Mouse (Mus musculus): ENCODE measurements around the gene Gatb. TPM values are rescaled to one million over a fixed set of nuclear protein-coding genes. Genes with fewer than 3 reads are reported as not detected.

Gatb gene
- polyA plus RNA-seq, 1 experiment from 2014 or later: 20.0 TPM

DNA sequence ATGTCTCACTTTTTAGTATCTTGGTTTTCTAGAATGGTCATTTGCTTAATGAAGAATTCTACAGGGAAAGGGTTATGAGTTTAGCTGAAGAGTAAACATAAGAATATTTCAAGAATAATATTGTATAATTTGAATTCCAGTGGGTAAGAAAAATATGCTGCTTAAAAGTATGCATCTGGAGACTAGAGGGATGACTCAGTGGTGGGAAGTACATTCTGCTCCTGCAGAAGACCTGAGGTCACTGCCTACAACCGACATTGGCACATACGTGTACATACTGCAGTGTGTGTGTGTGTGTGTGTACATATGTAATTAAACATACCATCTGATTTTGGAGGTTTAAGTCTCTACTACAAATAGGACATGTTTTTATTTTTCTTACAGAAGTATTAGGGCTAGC is 61.7 kb downstream of the Gatb start:
- WGBS: 92% methylated on average over 2 of the region's 2 CpGs
- Histone ChIP-seq H3K4me2 (replicated peaks) (no peak overlapping the region), H3K36me3 (no peaks in the 10 kb centered on the region), H3K9ac (replicated peaks) (no peak overlapping the region), H3K27ac (replicated peaks) (no peak overlapping the region), H3K4me3 (no peak overlapping the region), H3K9me3 (no peaks in the 10 kb centered on the region), H3K4me1 (peaks cover 10% of the 10 kb centered on the region), H3K27me3 (no peaks in the 10 kb centered on the region)
- ATAC-seq (replicated peaks): no peak

DNA sequence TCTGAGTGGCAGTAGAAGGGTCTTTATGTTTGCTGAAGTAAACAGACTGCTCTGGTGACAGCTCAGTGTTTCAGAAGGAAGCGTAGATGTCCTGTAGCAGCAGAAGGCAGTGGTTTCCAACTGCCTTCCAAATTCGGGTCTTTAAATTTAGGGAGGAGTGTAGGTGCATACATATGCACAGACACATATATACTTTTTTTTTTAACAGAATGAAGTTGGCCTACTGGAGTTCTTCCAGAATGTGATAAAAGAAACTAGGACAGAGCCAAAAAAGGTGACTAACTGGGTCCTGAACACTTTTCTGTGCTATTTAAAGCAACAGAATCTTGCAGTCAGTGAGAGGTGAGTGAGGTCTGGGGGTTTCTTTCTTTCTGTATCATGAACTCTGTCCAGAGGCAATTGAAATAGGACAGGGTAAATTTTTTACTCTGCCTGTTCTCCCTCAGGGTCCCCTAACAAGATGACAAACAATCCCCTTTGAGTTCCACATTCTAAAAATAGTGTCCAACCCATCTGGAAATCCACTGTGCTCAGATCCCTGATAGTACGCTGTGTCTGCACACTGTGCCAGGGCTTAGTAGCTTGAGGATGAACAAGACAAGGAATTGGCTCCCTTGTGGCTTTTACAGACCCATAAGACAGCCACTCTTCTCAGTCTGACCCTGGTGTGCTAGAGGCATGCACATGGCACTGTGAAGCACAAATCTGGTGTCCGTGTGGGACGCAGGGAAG is 63.0 kb downstream of the Gatb start:
- Histone ChIP-seq H3K9me3 (no peaks in the 10 kb centered on the region), H3K4me2 (replicated peaks) (no peak overlapping the region), H3K27me3 (no peaks in the 10 kb centered on the region), H3K4me3 (no peak overlapping the region), H3K27ac (replicated peaks) (no peak overlapping the region), H3K4me1 (peaks cover 10% of the 10 kb centered on the region), H3K36me3 (no peaks in the 10 kb centered on the region), H3K9ac (replicated peaks) (no peak overlapping the region)
- WGBS: 93% methylated on average over 5 of the region's 5 CpGs
- no peak for ATAC-seq (replicated peaks)

DNA sequence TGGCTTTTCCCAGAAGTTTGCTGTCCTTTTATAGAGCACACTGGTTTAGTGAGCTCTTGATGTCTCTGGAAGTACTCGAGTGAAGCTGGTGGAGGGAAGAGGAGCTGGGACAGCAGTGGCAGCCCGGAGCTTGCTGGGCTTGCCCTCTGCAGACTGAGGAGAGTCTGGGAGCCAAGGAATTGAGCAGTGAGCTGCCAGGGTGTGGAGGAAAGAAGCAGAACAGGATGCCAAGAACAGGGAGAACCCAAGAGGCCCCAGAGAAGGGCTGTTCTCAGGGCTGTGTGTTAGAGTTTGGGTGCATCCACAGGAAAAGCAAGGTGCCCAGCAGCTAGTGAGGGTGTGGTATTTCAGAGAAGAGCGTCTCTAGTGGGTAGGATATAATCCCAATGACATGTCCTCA is 67.8 kb downstream of the Gatb start:
- Histone ChIP-seq H3K4me2 (replicated peaks) (no peak overlapping the region), H3K4me3 (no peak overlapping the region), H3K27me3 (no peaks in the 10 kb centered on the region), H3K9me3 (no peaks in the 10 kb centered on the region), H3K36me3 (no peaks in the 10 kb centered on the region), H3K9ac (replicated peaks) (no peak overlapping the region), H3K4me1 (no peaks in the 10 kb centered on the region), H3K27ac (replicated peaks) (no peak overlapping the region)
- no peak for ATAC-seq (replicated peaks)
- WGBS: 92% methylated on average over 3 of the region's 3 CpGs

DNA sequence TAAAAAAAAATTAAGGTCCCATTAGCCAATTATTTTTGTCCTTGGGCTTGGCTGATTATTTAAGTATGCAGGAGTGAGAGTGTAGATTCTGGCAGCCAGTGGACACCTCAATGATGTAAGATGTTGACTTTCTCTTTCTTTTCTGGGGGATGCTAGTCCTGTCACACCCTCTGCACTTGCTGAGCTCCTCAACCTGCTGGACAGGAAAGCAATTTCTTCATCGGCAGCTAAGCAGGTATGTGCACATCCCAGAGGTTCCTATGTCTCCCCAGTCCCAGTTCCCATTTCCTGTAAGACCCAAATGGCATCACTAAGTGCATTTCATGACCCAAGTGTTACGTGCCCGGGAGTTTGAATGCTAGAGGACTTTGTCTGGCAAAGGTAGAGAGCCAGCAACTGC is 70.9 kb downstream of the Gatb start:
- Histone ChIP-seq H3K27ac (replicated peaks) (no peak overlapping the region), H3K9me3 (no peaks in the 10 kb centered on the region), H3K4me1 (no peaks in the 10 kb centered on the region), H3K4me3 (no peak overlapping the region), H3K27me3 (no peaks in the 10 kb centered on the region), H3K36me3 (no peaks in the 10 kb centered on the region), H3K9ac (replicated peaks) (no peak overlapping the region), H3K4me2 (replicated peaks) (no peak overlapping the region)
- no peak for ATAC-seq (replicated peaks)
- WGBS: 95% methylated on average over 3 of the region's 3 CpGs

DNA sequence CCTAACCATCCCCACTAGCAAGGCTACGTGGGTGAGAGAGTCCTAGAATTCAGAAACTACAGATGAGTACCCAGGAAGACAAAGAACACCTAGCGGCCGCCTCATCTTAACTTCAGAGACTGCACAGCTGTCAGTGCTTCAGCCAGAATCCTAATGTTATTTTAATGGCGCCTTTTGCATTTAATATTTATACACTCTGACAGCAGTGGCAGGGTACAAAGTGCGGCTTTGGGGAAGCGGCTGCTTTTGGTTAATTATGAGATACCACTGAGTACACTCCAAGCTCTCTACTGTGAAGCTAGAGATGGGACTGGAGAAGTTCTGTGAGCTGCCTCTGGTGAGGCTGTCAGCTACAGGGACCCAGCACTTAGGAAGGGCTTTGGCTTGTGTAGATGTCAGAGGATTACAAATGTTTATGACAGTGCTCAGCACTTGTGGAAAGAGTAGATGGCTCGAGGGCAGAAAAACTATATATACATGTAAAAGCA is 71.6 kb downstream of the Gatb start:
- no peak for ATAC-seq (replicated peaks)
- 86% methylated on average over 7 of the region's 7 CpGs for WGBS
- no peak overlapping the region for H3K9ac ChIP-seq (replicated peaks)
- no peaks in the 10 kb centered on the region for H3K4me1 ChIP-seq
- no peaks in the 10 kb centered on the region for H3K9me3 ChIP-seq
- no peak overlapping the region for H3K27ac ChIP-seq (replicated peaks)
- no peaks in the 10 kb centered on the region for H3K27me3 ChIP-seq
- no peaks in the 10 kb centered on the region for H3K36me3 ChIP-seq
- H3K4me3 ChIP-seq: no peak overlapping the region
- H3K4me2 ChIP-seq (replicated peaks): no peak overlapping the region

DNA sequence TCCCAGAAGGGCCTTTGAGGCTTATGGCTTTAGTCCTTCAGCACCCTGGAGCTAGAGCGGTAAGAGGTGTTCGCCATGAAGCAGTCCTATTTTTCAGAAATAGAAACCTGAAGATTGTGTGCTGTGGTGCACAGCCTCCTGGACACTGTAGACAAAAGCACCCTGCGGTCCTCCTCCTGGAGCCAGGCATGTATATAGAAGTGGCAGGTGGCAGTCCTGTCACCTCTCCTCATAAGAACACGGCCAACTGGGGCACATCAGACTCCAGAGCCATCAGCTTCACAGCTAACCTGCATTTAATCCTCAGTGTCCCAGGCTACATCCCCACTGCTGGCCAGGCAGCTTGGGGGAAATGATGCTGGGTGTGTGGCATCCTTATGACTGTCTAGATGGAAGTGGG is 75.3 kb downstream of the Gatb start:
- H3K4me3 ChIP-seq: no peak overlapping the region
- ATAC-seq (replicated peaks): no peak
- WGBS: 86% methylated on average over 4 of the region's 4 CpGs
- no peaks in the 10 kb centered on the region for H3K9me3 ChIP-seq
- no peak overlapping the region for H3K9ac ChIP-seq (replicated peaks)
- peaks cover 6% of the 10 kb centered on the region; the same call in 1 of the 2 replicates for H3K4me1 ChIP-seq
- no peak overlapping the region for H3K4me2 ChIP-seq (replicated peaks)
- H3K27ac ChIP-seq (replicated peaks): no peak overlapping the region
- no peaks in the 10 kb centered on the region for H3K27me3 ChIP-seq
- no peaks in the 10 kb centered on the region for H3K36me3 ChIP-seq

DNA sequence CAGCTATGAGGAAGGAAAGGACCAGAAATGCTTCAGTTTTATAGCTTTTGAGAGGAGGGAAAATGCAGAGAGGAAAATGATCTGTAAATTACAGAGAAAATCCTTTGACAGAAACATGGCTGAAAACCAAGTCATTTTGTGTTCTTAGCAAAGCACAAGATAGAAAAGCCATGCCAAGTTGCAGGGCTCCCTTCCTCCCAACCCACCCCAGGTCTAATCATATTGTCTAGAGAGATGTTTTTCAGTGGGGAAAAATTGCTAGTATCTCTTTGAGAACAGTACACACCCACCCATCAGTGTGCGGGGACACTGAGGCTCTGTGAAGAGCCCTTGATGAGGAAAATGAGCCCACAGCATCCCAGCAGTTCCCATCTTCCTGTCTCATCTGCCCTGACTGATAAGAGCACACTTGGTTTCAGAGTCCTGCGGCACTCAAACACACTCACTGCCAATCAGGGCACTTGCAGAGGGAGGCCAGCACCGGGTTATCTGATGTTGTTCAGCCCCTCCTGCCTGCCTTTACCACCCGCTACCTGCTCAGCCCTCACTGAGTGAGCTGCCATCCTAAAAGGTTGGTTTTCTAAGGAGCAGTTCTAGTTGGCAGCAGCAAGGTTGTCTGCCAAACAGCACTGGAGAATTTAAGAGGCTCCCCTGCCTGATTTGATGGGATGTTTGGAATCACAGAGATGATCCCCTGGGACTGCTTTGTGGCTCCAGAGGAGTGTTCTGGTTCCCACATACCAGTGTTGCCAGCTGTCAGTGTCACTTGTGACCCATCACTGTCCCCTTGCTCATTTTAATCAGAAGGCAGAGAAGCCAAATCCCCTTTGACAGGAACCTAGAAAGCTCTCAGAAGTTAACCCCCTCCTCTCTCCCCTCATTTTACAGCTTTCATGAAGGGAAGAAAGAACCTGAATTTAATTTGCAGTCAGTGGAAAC is 79.1 kb downstream of the Gatb start:
- H3K27me3 ChIP-seq: no peaks in the 10 kb centered on the region
- 0 out of 2 replicates have a peak, but pooled peaks have one; percentile 32 for ATAC-seq (replicated peaks)
- peak overlapping the region; percentile 20 for H3K27ac ChIP-seq (replicated peaks)
- no peak overlapping the region for H3K4me3 ChIP-seq
- H3K4me1 ChIP-seq: peaks cover 6% of the 10 kb centered on the region; the same call in 1 of the 2 replicates
- no peaks in the 10 kb centered on the region for H3K9me3 ChIP-seq
- H3K4me2 ChIP-seq (replicated peaks): no peak overlapping the region
- 75% methylated on average over 4 of the region's 4 CpGs for WGBS
- H3K9ac ChIP-seq (replicated peaks): no peak overlapping the region
- no peaks in the 10 kb centered on the region for H3K36me3 ChIP-seq

DNA sequence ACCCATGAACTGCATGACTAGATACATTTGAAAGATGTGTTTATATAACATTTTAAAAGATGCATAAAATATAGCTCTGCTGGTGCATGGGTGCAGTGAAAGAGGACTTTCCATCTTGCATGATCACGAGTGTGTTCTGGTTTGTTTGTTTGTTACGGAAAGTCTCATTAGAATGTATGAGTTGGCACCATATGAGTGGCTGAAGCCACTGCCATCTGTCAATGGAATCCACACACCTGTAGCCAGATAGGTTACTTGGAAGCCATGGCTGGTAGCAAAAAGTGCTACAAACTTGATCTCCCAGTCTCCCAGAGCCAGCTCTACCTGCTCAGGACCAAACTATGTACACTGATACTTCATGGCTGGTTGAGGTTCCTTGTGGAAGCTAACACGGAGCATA is 81.6 kb downstream of the Gatb start:
- Histone ChIP-seq H3K27ac (replicated peaks) (no peak overlapping the region), H3K4me2 (replicated peaks) (no peak overlapping the region), H3K9ac (replicated peaks) (no peak overlapping the region), H3K27me3 (no peaks in the 10 kb centered on the region), H3K9me3 (no peaks in the 10 kb centered on the region), H3K4me1 (peaks cover 6% of the 10 kb centered on the region; the same call in 1 of the 2 replicates), H3K4me3 (no peak overlapping the region), H3K36me3 (no peaks in the 10 kb centered on the region)
- ATAC-seq (replicated peaks): no peak
- WGBS: 86% methylated on average over 3 of the region's 3 CpGs

DNA sequence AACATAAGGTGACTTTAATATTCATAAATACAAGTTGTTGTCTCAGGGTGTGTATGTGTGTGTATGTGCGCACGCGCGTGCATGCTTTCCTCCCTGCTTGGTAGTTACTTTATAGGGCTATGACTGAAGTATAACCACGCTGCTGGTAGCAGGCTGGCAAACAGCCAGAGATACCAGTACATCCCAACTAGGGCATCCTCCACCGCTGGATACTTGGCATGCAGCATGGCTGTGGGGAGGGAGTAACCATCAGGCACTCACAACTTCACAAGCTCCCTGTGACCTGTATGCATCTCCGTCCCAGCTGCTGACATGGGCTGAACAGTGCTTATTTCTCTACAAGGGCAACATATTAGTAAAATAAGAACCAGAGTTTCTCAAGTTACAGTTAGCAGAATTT is 85.8 kb downstream of the Gatb start:
- no peak for ATAC-seq (replicated peaks)
- peaks cover 14% of the 10 kb centered on the region for H3K4me1 ChIP-seq
- no peak overlapping the region for H3K4me2 ChIP-seq (replicated peaks)
- no peaks in the 10 kb centered on the region for H3K36me3 ChIP-seq
- no peak overlapping the region for H3K4me3 ChIP-seq
- H3K9ac ChIP-seq (replicated peaks): no peak overlapping the region
- no peaks in the 10 kb centered on the region for H3K9me3 ChIP-seq
- 88% methylated on average over 7 of the region's 7 CpGs for WGBS
- no peak overlapping the region for H3K27ac ChIP-seq (replicated peaks)
- H3K27me3 ChIP-seq: no peaks in the 10 kb centered on the region

DNA sequence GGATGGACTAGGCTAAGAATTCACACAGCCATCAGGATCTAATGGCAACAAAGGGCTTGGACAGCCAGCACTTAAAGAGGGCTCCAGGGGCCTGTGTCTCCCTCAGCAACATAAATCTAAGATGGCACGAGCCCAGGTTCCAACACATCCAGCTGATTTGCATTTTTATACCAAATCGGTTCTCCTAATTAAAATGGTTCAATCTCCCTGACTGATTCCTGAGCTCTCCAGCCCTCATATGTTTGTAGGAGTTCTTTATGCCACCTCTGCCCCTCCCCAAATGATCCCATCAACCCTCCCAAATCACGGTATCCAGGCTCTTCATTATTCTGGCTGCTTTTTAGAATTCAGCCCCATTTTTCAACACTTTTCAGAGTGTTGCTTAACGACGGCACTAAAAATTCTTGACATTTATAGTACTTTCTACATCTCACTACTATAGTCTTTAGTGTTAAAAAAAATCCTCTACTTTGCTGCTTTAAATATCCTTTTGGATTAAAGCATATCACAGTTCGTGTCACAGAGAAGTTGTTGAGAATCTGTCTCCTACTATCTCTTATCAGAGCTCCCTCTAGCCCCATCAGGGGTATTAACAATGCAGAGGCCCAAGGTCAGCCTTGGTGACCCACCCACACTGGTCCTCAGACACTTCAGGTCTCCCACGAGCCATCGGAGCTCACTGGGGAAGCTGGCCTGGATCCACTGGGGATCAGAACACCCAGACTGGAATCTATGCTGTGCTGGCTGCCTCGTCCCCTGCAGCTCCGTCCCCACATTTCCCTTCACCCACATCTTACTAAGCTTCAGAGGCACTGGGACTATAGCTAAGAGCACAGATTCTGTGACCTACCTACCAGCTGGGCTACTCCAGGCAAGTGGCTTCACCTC is 88.3 kb downstream of the Gatb start:
- Histone ChIP-seq H3K4me1 (peaks cover 14% of the 10 kb centered on the region), H3K4me2 (replicated peaks) (no peak overlapping the region), H3K9ac (replicated peaks) (no peak overlapping the region), H3K4me3 (no peak overlapping the region), H3K27ac (replicated peaks) (peak overlapping the region; percentile 61), H3K27me3 (no peaks in the 10 kb centered on the region), H3K36me3 (no peaks in the 10 kb centered on the region), H3K9me3 (no peaks in the 10 kb centered on the region)
- 38% methylated on average over 10 of the region's 10 CpGs for WGBS
- peak; percentile 29; the same call in 1 of the 2 replicates for ATAC-seq (replicated peaks)

DNA sequence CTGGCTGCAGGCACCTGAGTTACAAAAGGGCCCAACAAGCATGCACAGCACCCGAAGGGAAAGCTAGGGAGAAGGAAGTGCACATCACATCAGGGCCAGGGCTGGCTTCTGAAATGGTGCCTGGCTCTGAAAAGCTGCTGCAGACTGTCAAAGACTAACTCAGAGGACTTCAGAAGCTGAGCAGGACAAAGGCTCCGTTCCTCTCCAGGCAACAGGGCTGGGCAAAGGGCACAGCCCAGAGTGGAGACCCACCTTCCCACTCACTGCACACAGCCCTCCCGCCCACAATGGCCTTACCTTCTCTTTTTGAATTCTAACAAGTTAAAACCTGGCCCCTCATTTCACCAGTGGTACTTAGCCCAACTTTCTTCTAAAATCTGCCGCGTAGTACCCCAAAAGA is 89.9 kb downstream of the Gatb start:
- Histone ChIP-seq H3K27ac (replicated peaks) (no peak overlapping the region), H3K9me3 (no peaks in the 10 kb centered on the region), H3K4me1 (peaks cover 14% of the 10 kb centered on the region), H3K9ac (replicated peaks) (no peak overlapping the region), H3K27me3 (no peaks in the 10 kb centered on the region), H3K36me3 (no peaks in the 10 kb centered on the region), H3K4me3 (no peak overlapping the region), H3K4me2 (replicated peaks) (no peak overlapping the region)
- 76% methylated on average over 5 of the region's 5 CpGs for WGBS
- no peak for ATAC-seq (replicated peaks)
